Mouse (Mus musculus) cerebellum, adult 9-11 months (tissue): ENCODE results near the gene Gins1.

Experiments
- DNase-seq: peaks from one replicate; pipeline ENCODE4 v3.0.0; 2022

Gins1 gene

GRCm38 (mm10) chr2:150964641-150965040, 59.4 kb downstream of the Gins1 start:
- no peak for DNase-seq

- no peak for DNase-seq
Observed at GRCm38 (mm10) chr2:150965951-150966350, 60.8 kb downstream of the Gins1 start.

- no peak for DNase-seq
Observed at GRCm38 (mm10) chr2:150967491-150967890, 62.3 kb downstream of the Gins1 start.

- no peak for DNase-seq
Observed at GRCm38 (mm10) chr2:150969231-150969630, 64.0 kb downstream of the Gins1 start.

DNA sequence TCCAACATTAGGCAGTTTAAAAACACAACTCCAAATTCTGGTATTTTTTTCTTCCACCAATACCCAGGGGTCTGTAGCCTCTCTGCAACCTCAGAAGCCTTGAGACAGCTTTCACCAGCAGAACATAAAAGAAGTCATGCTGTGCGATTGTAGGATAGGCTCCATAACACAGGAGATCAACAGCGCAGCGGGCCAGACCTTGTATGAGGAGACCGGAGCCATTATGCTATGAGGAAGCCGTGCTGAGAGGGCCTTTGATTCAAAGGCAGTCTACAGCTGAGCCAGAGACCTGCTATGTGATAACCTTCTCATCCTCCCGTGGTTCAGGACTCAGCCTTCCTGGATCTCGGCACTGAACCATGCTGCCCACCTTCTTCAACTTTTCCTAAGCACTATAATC, 66.7 kb downstream of the Gins1 start:
- DNase-seq: no peak

- DNase-seq: no peak
Observed at GRCm38 (mm10) chr2:150972681-150973080, 67.5 kb downstream of the Gins1 start.

GRCm38 (mm10) chr2:150973401-150974115, 68.4 kb downstream of the Gins1 start:
- DNase-seq: no peak

GRCm38 (mm10) chr2:150976871-150977270, 71.7 kb downstream of the Gins1 start:
- no peak for DNase-seq

- no peak for DNase-seq
Observed at GRCm38 (mm10) chr2:150977676-150978075, 72.5 kb downstream of the Gins1 start.

DNA sequence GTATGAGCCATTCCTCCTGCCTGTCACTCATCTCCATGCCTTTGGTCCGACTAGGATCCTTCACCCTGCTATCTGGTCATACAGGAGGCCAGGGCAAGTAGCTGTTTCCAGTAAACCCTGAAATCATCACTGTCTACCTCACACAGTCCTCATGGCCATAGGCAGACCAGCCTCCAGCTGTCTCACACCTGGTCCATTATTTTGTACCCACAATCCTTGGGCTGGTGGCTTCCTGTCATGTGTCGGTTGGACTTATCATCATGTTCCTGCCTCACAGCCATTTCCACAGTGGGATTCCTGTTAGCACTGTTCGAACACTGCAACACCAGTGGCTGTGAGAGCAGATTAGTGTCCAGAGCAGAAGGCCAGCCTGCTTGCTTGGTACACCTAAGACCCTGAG, 73.6 kb downstream of the Gins1 start:
- no peak for DNase-seq

- no peak for DNase-seq
Observed at GRCm38 (mm10) chr2:150979861-150980620, 74.8 kb downstream of the Gins1 start.
